In the genomic region with DNA sequence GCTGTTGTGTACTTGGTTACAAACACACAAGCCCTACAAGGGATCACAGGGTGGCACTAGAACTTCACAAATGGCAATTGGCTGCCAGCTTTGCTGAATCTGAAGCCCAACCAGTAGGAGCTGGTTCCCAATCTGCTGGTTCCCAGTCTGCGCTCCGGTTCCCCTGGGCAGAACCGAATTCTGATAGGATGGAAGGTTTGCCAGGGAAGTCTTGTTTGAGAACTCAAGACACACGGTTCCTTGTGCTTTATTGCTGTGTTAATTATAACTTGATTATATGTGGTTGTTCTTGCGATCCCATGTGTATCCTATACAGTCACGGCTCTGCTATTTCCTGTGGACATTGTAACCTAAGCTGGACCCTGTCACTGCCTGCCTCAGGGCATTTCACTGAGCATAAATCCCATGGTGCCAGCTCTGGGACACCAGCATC, we compare ENCODE assay signal across 9 mouse cellular contexts. TPM values are rescaled to one million over a fixed set of nuclear protein-coding genes. Genes with fewer than 3 reads are reported as not detected.
DNase-seq lines count a peak whose midpoint lies in the region; ATAC-seq and TF ChIP-seq lines count a peak whose summit lies in the region.
"Had no signal": no experiment of that assay in that cellular context is flagged by ENCODE, and none has a peak within 500 bp of the region (broad histone marks: within the 10 kb centered on the region; RNA-seq: fewer than 3 reads in every experiment).

No protein-coding gene starts in this region.

- H3K27me3 ChIP-seq in heart, embryonic 11.5 days (ENCODE audit: control insufficient read depth, insufficient read depth, low read length): no peaks in the 10 kb centered on the region
- no peaks in the 10 kb centered on the region for H3K27me3 ChIP-seq in CH12.LX (replicated peaks)

- dilution Hi-C loops in CH12.LX (cut with MboI; ENCODE audit: extremely low pct_ligation_motif_present, extremely low pct_unique_long_range_greater_than_20kb, low sequenced_read_pairs): no loop called here

- TF ChIP-seq CTCF in CH12.LX (conservative IDR thresholded peaks at IDR 0.05 in 1 of 2, IDR thresholded peaks at IDR 0.05 in 1 of 2; ENCODE audit: low read depth in 2 of 2, low read length in 2 of 2): peak in 1 of 2 experiments; percentile 50; a peak in 2 of 4 replicates
- TF ChIP-seq CTCF in embryonic fibroblast, embryonic 13.5 days (IDR thresholded peaks at IDR 0.05; ENCODE audit: borderline replicate concordance, insufficient read depth, low read length): no peak

- TF ChIP-seq RAD21 in CH12.LX (IDR thresholded peaks at IDR 0.05; ENCODE audit: low read depth, low read length): peak; percentile 58

- no peak overlapping the region for H3K4me3 ChIP-seq in heart, embryonic 11.5 days (ENCODE audit: low read depth, low read length)
- no peak overlapping the region for H3K4me3 ChIP-seq in CH12.LX (replicated peaks in 1 of 3; ENCODE audit: low read depth in 2 of 3, low read length in 2 of 3, poor library complexity in 1 of 3)
- H3K4me3 ChIP-seq in embryonic fibroblast, embryonic 13.5 days (ENCODE audit: insufficient read depth, low read length): no peak overlapping the region

- H3K4me1 ChIP-seq in heart, embryonic 11.5 days (ENCODE audit: control insufficient read depth, insufficient read depth, low read length): no peaks in the 10 kb centered on the region
- H3K4me1 ChIP-seq in CH12.LX (ENCODE audit: control insufficient read depth in 1 of 2, insufficient read depth in 2 of 2): peaks cover 0 to 17% of the 10 kb centered on the region in 2 experiments; a peak in 2 of 4 replicates
- no peaks in the 10 kb centered on the region for H3K4me1 ChIP-seq in embryonic fibroblast, embryonic 13.5 days (ENCODE audit: control insufficient read depth, insufficient read depth, low read length)

- no peak overlapping the region for H3K4me2 ChIP-seq in heart, embryonic 11.5 days
- H3K4me2 ChIP-seq in CH12.LX (ENCODE audit: insufficient read depth, low read depth, poor library complexity, severe bottlenecking): no peak overlapping the region

- TF ChIP-seq EP300 in CH12.LX (IDR thresholded peaks at IDR 0.05; ENCODE audit: low read length): no peak

- no peak overlapping the region for H3K9ac ChIP-seq in heart, embryonic 11.5 days (ENCODE audit: low read depth, low read length)
- H3K9ac ChIP-seq in CH12.LX (ENCODE audit: insufficient read depth, low read depth): no peak overlapping the region

- DNase-seq in heart, adult 18-20 months: peak; percentile 43 to 52
- no peak for DNase-seq in CH12.LX (ENCODE audit: extremely low read depth)
- DNase-seq in kidney, postnatal 36 days: peak; percentile 62 to 72
- DNase-seq in urinary bladder, postnatal 25 days (ENCODE audit: low spot score): peak; percentile 45
- no peak for DNase-seq in testis, postnatal 14 days (ENCODE audit: low spot score)
- DNase-seq in ovary, postnatal 36 days (ENCODE audit: low spot score): no peak

- 70% methylated on average over 6 of the region's 6 CpGs for WGBS in heart, embryonic 11.5 days (ENCODE audit: insufficient replicate concordance)

- no peaks in the 10 kb centered on the region for H3K79me2 ChIP-seq in CH12.LX (replicated peaks; ENCODE audit: control insufficient read depth, extremely low read depth, insufficient read depth, poor library complexity, severe bottlenecking)

- no peaks in the 10 kb centered on the region for H3K9me3 ChIP-seq in heart, embryonic 11.5 days (replicated peaks; ENCODE audit: control insufficient read depth, low read length)
- H3K9me3 ChIP-seq in CH12.LX (replicated peaks; ENCODE audit: low read length): no peaks in the 10 kb centered on the region
- H3K9me3 ChIP-seq: G1E had no signal

- H3K36me3 ChIP-seq in heart, embryonic 11.5 days (ENCODE audit: control insufficient read depth, insufficient read depth, low read length): no peaks in the 10 kb centered on the region
- H3K36me3 ChIP-seq in CH12.LX (replicated peaks in 1 of 2; ENCODE audit: control insufficient read depth in 1 of 2, insufficient read depth in 1 of 2, low read length in 1 of 2): peaks cover 4 to 22% of the 10 kb centered on the region in 2 experiments

- TF ChIP-seq POLR2A in CH12.LX (IDR thresholded peaks at IDR 0.05; ENCODE audit: low read depth, low read length): no peak
- no peak for TF ChIP-seq POLR2A in embryonic fibroblast, embryonic 13.5 days (IDR thresholded peaks at IDR 0.05; ENCODE audit: low read depth, low read length)

- H3K27ac ChIP-seq in heart, embryonic 11.5 days (ENCODE audit: low read depth, low read length): no peak overlapping the region
- H3K27ac ChIP-seq in CH12.LX (ENCODE audit: insufficient read depth, low read depth): no peak overlapping the region
- peak overlapping the region; percentile 14; the same call in 1 of the 2 replicates for H3K27ac ChIP-seq in embryonic fibroblast, embryonic 13.5 days (ENCODE audit: insufficient read depth, low read length)

- in situ Hi-C loops in CH12.LX (cut with MboI; ENCODE audit: low pct_ligation_motif_present, low pct_unique_long_range_greater_than_20kb, low sequenced_read_pairs): no loop called here

- no peak for ATAC-seq in heart, embryonic 11.5 days (replicated peaks; ENCODE audit: insufficient number of reproducible peaks, low FRiP score, low TSS enrichment)

TF ChIP-seq in CH12.LX, 34 proteins besides CTCF, POLR2A, EP300 and RAD21:
- TF ChIP-seq TCF12 (IDR thresholded peaks at IDR 0.05; ENCODE audit: low read depth, low read length): no peak
- TF ChIP-seq SMC3 (IDR thresholded peaks at IDR 0.05; ENCODE audit: low read depth, low read length): peak; percentile 39

RNA-seq across cellular contexts. Expression of gene Hcar2, which starts 37.6 kb away (rescaled TPM):
- total RNA-seq in heart, adult 18-20 months (2021): under 1 TPM in 1 of 2 experiments, not detected in 1; 0.39 TPM
- polyA plus RNA-seq in heart, embryonic 11.5 days (2014; fragmentation: Nextera tagmentation; extraction: Ambion mirVana): not detected in 2 replicates
- total RNA-seq in CH12.LX (2012; rRNA removed) (not detected in 2 replicates), CH12.LX (2014; rRNA removed) (not detected in 2 replicates)
- polyA plus RNA-seq in CH12.LX (2012; ENCODE audit: insufficient read length, low read depth): not detected in 2 replicates
- not detected in 2 replicates for polyA plus RNA-seq in embryonic fibroblast, embryonic 13.5 days (2011; ENCODE audit: insufficient read length, low read depth, missing spikeins)
- polyA plus RNA-seq: G1E had no signal

RNA-seq across cellular contexts. Expression of gene Hcar1, which starts 52.1 kb away (rescaled TPM):
- under 1 TPM; 0.47 to 0.90 TPM for total RNA-seq in heart, adult 18-20 months (2021)
- polyA plus RNA-seq in heart, embryonic 11.5 days (2014; fragmentation: Nextera tagmentation; extraction: Ambion mirVana): 0.06 TPM in 1 of 2 replicates, not detected in the other
- total RNA-seq in CH12.LX (2012; rRNA removed): not detected in 2 replicates
- not detected in 2 replicates for total RNA-seq in CH12.LX (2014; rRNA removed)
- not detected in 2 replicates for polyA plus RNA-seq in CH12.LX (2012; ENCODE audit: insufficient read length, low read depth)
- 0.16 TPM in 1 of 2 replicates, not detected in the other for polyA plus RNA-seq in embryonic fibroblast, embryonic 13.5 days (2011; ENCODE audit: insufficient read length, low read depth, missing spikeins)
- polyA plus RNA-seq: G1E had no signal

Comparison
In these comparisons a context has a peak if more than half of its experiments do, and no peak if none do; other contexts are left out.
1. DNase-seq: peak in heart, adult 18-20 months (2 of 2), kidney, postnatal 36 days (2 of 2) and urinary bladder, postnatal 25 days (single experiment); none in CH12.LX (single experiment), testis, postnatal 14 days (single experiment) and ovary, postnatal 36 days (single experiment).